Mouse (Mus musculus) stomach, embryonic 16.5 days (tissue): ENCODE data around the gene Ppp1r15a. TPM values are rescaled to one million over a fixed set of nuclear protein-coding genes. Genes with fewer than 3 reads are reported as not detected.

Source experiments
- ATAC-seq: fragments of 200-750 bp; cut with Nextera tagmentation; 2 replicates; pipeline ENCODE4 v1.8.0; 2017; ENCODE audit warnings: moderate number of reproducible peaks, moderate TSS enrichment; ENCODE audit not compliant: insufficient read depth, low FRiP score
- H3K27ac ChIP-seq: fragments of 300-500 bp; sonication (generic); 2 replicates; pipeline ENCODE4 v1.5.1; 2014; ENCODE audit warnings: low read length
- H3K27me3 ChIP-seq: fragments of 300-500 bp; sonication (generic); 2 replicates; pipeline ENCODE4 v1.6.1; 2014; ENCODE audit warnings: low read length, control low read depth, mixed read lengths; ENCODE audit not compliant: control insufficient read depth, insufficient read depth
- H3K36me3 ChIP-seq: fragments of 300-500 bp; sonication (generic); 2 replicates; pipeline ENCODE4 v1.6.1; 2014; ENCODE audit warnings: low read length; ENCODE audit not compliant: control insufficient read depth, insufficient read depth
- H3K4me1 ChIP-seq: fragments of 300-500 bp; sonication (generic); 2 replicates; pipeline ENCODE4 v1.6.1; 2014; ENCODE audit warnings: low read length, control low read depth, mixed read lengths; ENCODE audit not compliant: control insufficient read depth, insufficient read depth
- H3K4me2 ChIP-seq: fragments of 300-500 bp; sonication (generic); 2 replicates; pipeline ENCODE4 v1.6.1; 2014; ENCODE audit warnings: low read depth, low read length, mixed read lengths
- H3K4me3 ChIP-seq: fragments of 300-500 bp; sonication (generic); replicated peaks from 2 replicates; pipeline ENCODE4 v1.5.1; 2014; ENCODE audit warnings: mild to moderate bottlenecking, low read length
- H3K9ac ChIP-seq: fragments of 300-500 bp; sonication (generic); 2 replicates; pipeline ENCODE4 v1.6.1; 2014; ENCODE audit warnings: low read length
- H3K9me3 ChIP-seq: fragments of 300-500 bp; sonication (generic); replicated peaks from 2 replicates; pipeline ENCODE4 v1.6.1; 2016; ENCODE audit warnings: low read length, control low read depth; ENCODE audit not compliant: control insufficient read depth
- WGBS: fragments of 180-500 bp; shearing (Covaris S2); extraction: QIAGEN DNeasy Blood & Tissue Kit; methylation state at CpG from one replicate; pipeline ENCODE4 v1.1.7; 2014; 5-methylcytosine and 5-hydroxymethylcytosine counted together
- polyA plus RNA-seq: library from polyadenylated mRNA; unstranded; fragments of >200 nt; fragmentation: Nextera tagmentation; extraction: Ambion mirVana; gene quantifications from 2 replicates; pipeline ENCODE4 v1.2.1, GENCODE M21; 2015

Ppp1r15a gene
- polyA plus RNA-seq, 1 experiment from 2014 or later, result 25.5 TPM

GRCm38 (mm10) chr7:45492225-45492844, 33.7 kb downstream of the Ppp1r15a start:
- no peak overlapping the region for H3K4me2 ChIP-seq
- no peaks in the 10 kb centered on the region for H3K27me3 ChIP-seq
- peaks cover 13% of the 10 kb centered on the region for H3K4me1 ChIP-seq
- peak overlapping the region; percentile 40; the same call in 1 of the 2 replicates for H3K27ac ChIP-seq
- ATAC-seq, result no peak
- no peaks in the 10 kb centered on the region for H3K9me3 ChIP-seq
- 90% methylated on average over 8 of the region's 8 CpGs for WGBS
- H3K36me3 ChIP-seq, result peaks cover 14% of the 10 kb centered on the region; the same call in 1 of the 2 replicates
- H3K9ac ChIP-seq, result no peak overlapping the region
- no peak overlapping the region for H3K4me3 ChIP-seq

GRCm38 (mm10) chr7:45491264-45491663, 34.8 kb downstream of the Ppp1r15a start:
- H3K4me2 ChIP-seq, result peak overlapping the region; percentile 22; the same call in 1 of the 2 replicates
- H3K4me1 ChIP-seq, result peaks cover 13% of the 10 kb centered on the region
- peaks cover 14% of the 10 kb centered on the region; the same call in 1 of the 2 replicates for H3K36me3 ChIP-seq
- peak overlapping the region; percentile 15 for H3K27ac ChIP-seq
- ATAC-seq, result 0 out of 2 replicates have a peak, but pooled peaks have one; percentile 37
- H3K4me3 ChIP-seq, result no peak overlapping the region
- H3K9ac ChIP-seq, result no peak overlapping the region
- WGBS, result 15% methylated on average over 3 of the region's 3 CpGs
- H3K27me3 ChIP-seq, result no peaks in the 10 kb centered on the region
- no peaks in the 10 kb centered on the region for H3K9me3 ChIP-seq

- Histone ChIP-seq H3K4me2 (peak overlapping the region; percentile 22; the same call in 1 of the 2 replicates), H3K36me3 (peaks cover 14% of the 10 kb centered on the region; the same call in 1 of the 2 replicates), H3K27me3 (no peaks in the 10 kb centered on the region), H3K27ac (peak overlapping the region; percentile 15), H3K4me1 (peaks cover 13% of the 10 kb centered on the region), H3K9ac (no peak overlapping the region), H3K9me3 (no peaks in the 10 kb centered on the region), H3K4me3 (no peak overlapping the region)
- WGBS, result 39% methylated on average over 9 of the region's 9 CpGs
- no peak for ATAC-seq
Measured at GRCm38 (mm10) chr7:45490822-45491221, 35.2 kb downstream of the Ppp1r15a start.

GRCm38 (mm10) chr7:45489578-45489977, 36.5 kb downstream of the Ppp1r15a start:
- peaks cover 8% of the 10 kb centered on the region; the same call in 1 of the 2 replicates for H3K36me3 ChIP-seq
- ATAC-seq, result no peak
- H3K4me2 ChIP-seq, result no peak overlapping the region
- no peaks in the 10 kb centered on the region for H3K27me3 ChIP-seq
- H3K9me3 ChIP-seq, result no peaks in the 10 kb centered on the region
- no peak overlapping the region for H3K4me3 ChIP-seq
- no peak overlapping the region for H3K9ac ChIP-seq
- WGBS, result 73% methylated on average over 7 of the region's 7 CpGs
- H3K27ac ChIP-seq, result no peak overlapping the region
- H3K4me1 ChIP-seq, result peaks cover 13% of the 10 kb centered on the region

GRCm38 (mm10) chr7:45488293-45489204, 37.5 kb downstream of the Ppp1r15a start, which contains the start of gene Dhdh:
Gene Dhdh (minus strand): TSS chr7:45488805.
- Histone ChIP-seq H3K4me2 (peak within 1 kb of the TSS; percentile 72), H3K9ac (peak within 1 kb of the TSS; percentile 74), H3K4me3 (peak within 1 kb of the TSS; percentile 49), H3K4me1 (peaks cover 13% of the 10 kb centered on the region), H3K27ac (peak within 1 kb of the TSS; percentile 56), H3K36me3 (0 out of 2 replicates have a peak, but pooled peaks cover 5% of the 10 kb centered on the region), H3K27me3 (no peaks in the 10 kb centered on the region), H3K9me3 (no peaks in the 10 kb centered on the region)
- 11% methylated on average over 38 of the region's 38 CpGs for WGBS
- peak; percentile 53 for ATAC-seq

- ATAC-seq, result peak; percentile 14; the same call in 1 of the 2 replicates
- H3K36me3 ChIP-seq, result 0 out of 2 replicates have a peak, but pooled peaks cover 2% of the 10 kb centered on the region
- H3K4me3 ChIP-seq, result peak overlapping the region; percentile 49
- WGBS, result 47% methylated on average over 11 of the region's 11 CpGs
- no peaks in the 10 kb centered on the region for H3K27me3 ChIP-seq
- H3K27ac ChIP-seq, result peak overlapping the region; percentile 56; the same call in 1 of the 2 replicates
- H3K9me3 ChIP-seq, result no peaks in the 10 kb centered on the region
- peaks cover 13% of the 10 kb centered on the region for H3K4me1 ChIP-seq
- peak overlapping the region; percentile 72 for H3K4me2 ChIP-seq
- peak overlapping the region; percentile 74 for H3K9ac ChIP-seq
Measured at GRCm38 (mm10) chr7:45487861-45488292, 38.2 kb downstream of the Ppp1r15a start.

- no peaks in the 10 kb centered on the region for H3K9me3 ChIP-seq
- WGBS, result 76% methylated on average over 12 of the region's 12 CpGs
- H3K36me3 ChIP-seq, result no peaks in the 10 kb centered on the region
- H3K4me3 ChIP-seq, result no peak within 1 kb of the TSS
- no peak within 1 kb of the TSS for H3K27ac ChIP-seq
- no peak within 1 kb of the TSS for H3K9ac ChIP-seq
- H3K27me3 ChIP-seq, result no peaks in the 10 kb centered on the region
- no peak within 1 kb of the TSS for H3K4me2 ChIP-seq
- peaks cover 11% of the 10 kb centered on the region for H3K4me1 ChIP-seq
- no peak for ATAC-seq
Measured at GRCm38 (mm10) chr7:45486761-45487415, 39.2 kb downstream of the Ppp1r15a start, which contains the start of gene Gm45808. Gene Gm45808 (minus strand): TSS chr7:45486811.

GRCm38 (mm10) chr7:45486158-45486557, 39.9 kb downstream of the Ppp1r15a start:
- H3K27me3 ChIP-seq, result no peaks in the 10 kb centered on the region
- no peak overlapping the region for H3K4me3 ChIP-seq
- no peak overlapping the region for H3K4me2 ChIP-seq
- no peaks in the 10 kb centered on the region for H3K9me3 ChIP-seq
- no peak for ATAC-seq
- no peaks in the 10 kb centered on the region for H3K36me3 ChIP-seq
- H3K4me1 ChIP-seq, result peaks cover 4% of the 10 kb centered on the region
- no peak overlapping the region for H3K27ac ChIP-seq
- no peak overlapping the region for H3K9ac ChIP-seq
- 53% methylated on average over 7 of the region's 7 CpGs for WGBS
